Mouse (Mus musculus): ENCODE results near the gene Slc9a7.

- TF ChIP-seq CTCF (IDR thresholded peaks at IDR 0.05; ENCODE audit: control insufficient read depth, insufficient read depth, insufficient replicate concordance, low read depth, low read length) (no peak), POLR2A (IDR thresholded peaks at IDR 0.05; ENCODE audit: control insufficient read depth, low read depth, low read length) (no peak)
Measured at GRCm38 (mm10) chrX:20066636-20067035, 225.0 kb downstream of the Slc9a7 start.
